Mouse (Mus musculus) liver, adult 2 months (tissue): ENCODE results near the gene B3gat3. TPM values are rescaled to one million over a fixed set of nuclear protein-coding genes. Genes with fewer than 3 reads are reported as not detected.
"Not testable (repeated sequence)": the region's sequence is repeated elsewhere in the genome, so short reads cannot be mapped to it uniquely, and the experiment has no call there.

Experiments used
- DNase-seq: peaks from one replicate; pipeline ENCODE4 v3.0.0-alpha.2; 2011; ENCODE audit warnings: low read depth, low spot score; ENCODE audit errors: extremely low read depth
- H3K27ac ChIP-seq: fragments of 200-500 bp; replicated peaks from 2 replicates; pipeline ENCODE4 v1.5.1; 2012; ENCODE audit warnings: low read depth, mild to moderate bottlenecking, control low read depth, inconsistent platforms, low read length; ENCODE audit not compliant: insufficient read depth
- H3K27me3 ChIP-seq: fragments of 200-500 bp; 2 replicates; pipeline ENCODE4 v1.6.1; 2012; ENCODE audit warnings: mild to moderate bottlenecking, moderate library complexity, low read length, inconsistent platforms; ENCODE audit not compliant: control insufficient read depth, insufficient read depth
- H3K36me3 ChIP-seq: fragments of 200-500 bp; 2 replicates; pipeline ENCODE4 v1.6.1; 2012; ENCODE audit warnings: low read length, inconsistent platforms; ENCODE audit not compliant: control insufficient read depth, insufficient read depth
- H3K4me1 ChIP-seq: fragments of 200-500 bp; 2 replicates; pipeline ENCODE4 v1.6.1; 2011; ENCODE audit warnings: low read length; ENCODE audit not compliant: control insufficient read depth, insufficient read depth
- H3K4me3 ChIP-seq: fragments of 200-500 bp; 2 replicates; pipeline ENCODE4 v1.5.1; 2011; ENCODE audit warnings: low read depth, mild to moderate bottlenecking, control low read depth, low read length, moderate library complexity; ENCODE audit not compliant: insufficient read depth
- H3K79me2 ChIP-seq: fragments of 200-500 bp; 2 replicates; pipeline ENCODE4 v1.6.1; 2012; ENCODE audit warnings: inconsistent platforms, mild to moderate bottlenecking, low read length, moderate library complexity; ENCODE audit not compliant: control insufficient read depth, insufficient read depth
- H3K9ac ChIP-seq: fragments of 200-500 bp; 2 replicates; pipeline ENCODE4 v1.6.1; 2012; ENCODE audit warnings: low read depth, mild to moderate bottlenecking, control low read depth, inconsistent platforms, low read length
- CTCF ChIP-seq: fragments of 200-500 bp; IDR thresholded peaks from 2 replicates; pipeline ENCODE4 v1.5.1; 2011; ENCODE audit warnings: low read depth, low read length, control low read depth
- POLR2A ChIP-seq: fragments of 200-500 bp; IDR thresholded peaks from 2 replicates; pipeline ENCODE4 v1.6.1; 2011; ENCODE audit warnings: low read length, control low read depth; ENCODE audit not compliant: insufficient read depth; ENCODE audit errors: extremely low read depth
- WGBS: fragments of 180-500 bp; shearing (Covaris S2); methylation state at CpG from one replicate; pipeline ENCODE4 v1.1.7; 2018; 5-methylcytosine and 5-hydroxymethylcytosine counted together
- polyA plus RNA-seq: library from polyadenylated mRNA; depleted of rRNA; stranded (reverse); fragments of >200 nt; gene quantifications from 2 replicates; pipeline ENCODE4 v1.2.3, GENCODE M21; 2012; rRNA removed
- total RNA-seq: library from RNA; depleted of rRNA; stranded (reverse); fragments of >200 nt; gene quantifications from 2 replicates; pipeline ENCODE4 v1.2.3, GENCODE M21; 2014; rRNA removed

Gene B3gat3
- total RNA-seq (16.8 and 22.6 TPM in 2 replicates), polyA plus RNA-seq (88.7 and 101 TPM in 2 replicates)

DNA sequence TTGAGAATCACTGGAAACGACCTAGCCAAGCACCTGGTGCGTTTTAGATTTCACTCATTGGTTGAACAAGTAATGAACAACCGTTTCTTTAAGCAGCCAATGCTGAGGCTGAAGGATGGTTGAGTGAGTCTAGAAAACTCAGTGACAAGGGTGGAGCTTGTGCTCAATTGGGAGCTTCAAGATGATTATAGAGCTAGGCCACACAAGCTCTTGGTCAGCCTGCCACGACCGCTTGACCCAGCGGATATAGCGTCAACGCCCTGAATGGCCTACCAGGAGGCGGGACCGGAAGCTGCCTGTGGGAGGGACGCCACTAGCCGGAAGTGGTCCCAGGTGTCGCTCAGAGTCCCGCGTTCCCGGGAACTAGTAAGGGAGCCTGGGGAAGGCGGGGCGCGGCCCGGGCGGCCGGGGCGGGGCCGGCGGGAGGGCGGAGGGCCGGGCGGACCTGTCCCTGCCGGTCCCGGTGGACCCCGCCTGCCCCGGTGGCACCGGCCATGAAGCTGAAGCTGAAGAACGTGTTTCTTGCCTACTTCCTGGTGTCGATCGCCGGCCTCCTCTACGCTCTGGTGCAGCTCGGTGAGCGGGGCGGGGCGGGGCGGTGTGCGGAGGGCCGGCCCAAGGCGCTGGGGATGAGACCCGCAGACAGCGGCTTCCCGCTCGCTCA, at the start of gene B3gat3:
TSS of gene B3gat3 (plus strand) at position 302 of the 664 bp plus-strand sequence.
- H3K4me1 ChIP-seq: peaks cover 4% of the 10 kb centered on the region; the same call in 1 of the 2 replicates
- peak within 1 kb of the TSS; percentile 87 for H3K9ac ChIP-seq
- TF ChIP-seq CTCF (no peak), POLR2A (peak; percentile 82)
- H3K27me3 ChIP-seq: no peaks in the 10 kb centered on the region
- H3K79me2 ChIP-seq: peaks cover 4% of the 10 kb centered on the region; the same call in 1 of the 2 replicates
- WGBS: 3% methylated on average over 50 of the region's 50 CpGs
- peak within 1 kb of the TSS; percentile 87 for H3K4me3 ChIP-seq
- H3K27ac ChIP-seq: peak within 1 kb of the TSS; percentile 81
- peak; percentile 90 for DNase-seq
- H3K36me3 ChIP-seq: peaks cover 18% of the 10 kb centered on the region

DNA sequence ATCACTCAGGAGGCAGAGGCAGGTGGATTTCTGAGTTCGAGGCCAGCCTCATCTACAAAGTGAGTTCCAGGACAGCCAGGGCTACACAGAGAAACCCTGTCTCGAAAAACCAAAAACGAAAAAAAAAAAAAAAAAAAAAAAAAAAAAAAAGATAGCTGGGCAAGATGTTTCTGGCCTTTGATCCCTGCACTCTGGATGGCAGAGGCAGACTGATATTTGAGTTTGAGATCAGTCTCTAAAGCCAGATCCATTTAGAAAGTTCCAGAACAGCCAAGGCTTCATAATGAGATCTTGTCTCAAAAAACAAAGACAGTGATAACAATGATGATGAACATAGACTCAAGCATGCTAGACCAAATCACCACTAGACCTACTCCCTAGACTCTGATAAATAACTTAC, 49.8 kb upstream of the B3gat3 start:
- 24% methylated on average over 3 of the region's 3 CpGs for WGBS
- H3K4me3 ChIP-seq, H3K27me3 ChIP-seq, H3K9ac ChIP-seq, H3K79me2 ChIP-seq: not testable (repeated sequence)
- DNase-seq: peak; percentile 82
- Histone ChIP-seq H3K36me3 (peaks cover 13% of the 10 kb centered on the region), H3K4me1 (peaks cover 13% of the 10 kb centered on the region; the same call in 1 of the 2 replicates), H3K27ac (peak overlapping the region; percentile 63)

DNA sequence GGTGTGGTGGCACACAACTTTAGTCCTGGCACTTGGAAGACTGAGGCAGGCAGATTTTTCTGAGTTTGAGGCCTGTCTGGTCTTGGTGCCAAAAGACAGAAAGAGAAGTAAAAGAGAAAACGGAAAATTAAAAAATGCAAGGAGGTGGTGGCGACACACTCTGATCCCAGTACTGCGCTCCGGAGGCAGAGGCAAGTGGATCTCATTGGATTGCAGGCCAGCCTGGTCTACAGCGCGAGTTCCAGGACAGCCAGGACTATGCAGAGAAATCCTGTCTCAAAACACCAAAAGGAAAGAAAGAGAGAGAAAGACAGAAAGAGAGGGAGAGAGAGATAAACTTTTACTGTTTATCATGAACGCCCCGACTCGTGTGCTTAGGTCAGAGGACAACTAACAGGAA, 49.3 kb upstream of the B3gat3 start:
- Histone ChIP-seq H3K27ac (peak overlapping the region; percentile 56), H3K79me2 (no peaks in the 10 kb centered on the region), H3K36me3 (peaks cover 16% of the 10 kb centered on the region), H3K27me3 (no peaks in the 10 kb centered on the region), H3K4me1 (peaks cover 13% of the 10 kb centered on the region; the same call in 1 of the 2 replicates), H3K4me3 (peak overlapping the region; percentile 82), H3K9ac (peak overlapping the region; percentile 39)
- whole genome bisulfite sequencing: 6% methylated on average over 9 of the region's 9 CpGs
- TF ChIP-seq CTCF (no peak), POLR2A (no peak)
- no peak for DNase-seq

- TF ChIP-seq POLR2A: peak; percentile 67; the same call in 1 of the 2 replicates
- TF ChIP-seq CTCF: no peak
- Histone ChIP-seq H3K4me1 (peaks cover 13% of the 10 kb centered on the region; the same call in 1 of the 2 replicates), H3K9ac (peak within 1 kb of the TSS; percentile 88), H3K27ac (peak within 1 kb of the TSS; percentile 83), H3K27me3 (no peaks in the 10 kb centered on the region), H3K4me3 (peak within 1 kb of the TSS; percentile 82), H3K79me2 (no peaks in the 10 kb centered on the region), H3K36me3 (peaks cover 16% of the 10 kb centered on the region)
- peak; percentile 96 for DNase-seq
- under 1% methylated on average over 57 of the region's 59 CpGs for WGBS
Measured at GRCm38 (mm10) chr19:8871267-8872186, 48.6 kb upstream of the B3gat3 start, which contains the start of gene Ubxn1. Gene Ubxn1 (plus strand): TSS chr19:8871496.

- peak overlapping the region; percentile 82 for H3K4me3 ChIP-seq
- H3K27me3 ChIP-seq: no peaks in the 10 kb centered on the region
- H3K9ac ChIP-seq: peak overlapping the region; percentile 88
- H3K27ac ChIP-seq: peak overlapping the region; percentile 83
- H3K36me3 ChIP-seq: peaks cover 17% of the 10 kb centered on the region
- H3K4me1 ChIP-seq: peaks cover 13% of the 10 kb centered on the region; the same call in 1 of the 2 replicates
- no peaks in the 10 kb centered on the region for H3K79me2 ChIP-seq
- peak; percentile 86 for DNase-seq
- TF ChIP-seq CTCF: no peak
- TF ChIP-seq POLR2A: no peak
- WGBS: 27% methylated on average over 10 of the region's 10 CpGs
Measured at GRCm38 (mm10) chr19:8872266-8872840, 47.8 kb upstream of the B3gat3 start.
